Mouse (Mus musculus) spleen, adult 2 months (tissue): Measurements from ENCODE around the gene Slc27a1. TPM values are rescaled to one million over a fixed set of nuclear protein-coding genes. Genes with fewer than 3 reads are reported as not detected.

ENCODE experiments used
- DNase-seq, 2 experiments: peaks; one replicate each; pipeline versions ENCODE4 v3.0.0 to v3.0.0-alpha.2; 2012 to 2021; ENCODE audit warnings: low spot score in 2 of 2, low read depth in 1 of 2
- H3K27ac ChIP-seq: fragments of 200-500 bp; 2 replicates; pipeline ENCODE4 v1.5.1; 2012; ENCODE audit warnings: low read length, inconsistent platforms; ENCODE audit not compliant: insufficient read depth
- H3K27me3 ChIP-seq: fragments of 200-500 bp; 2 replicates; pipeline ENCODE4 v1.6.1; 2012; ENCODE audit warnings: mild to moderate bottlenecking, moderate library complexity, low read length, inconsistent platforms; ENCODE audit not compliant: control insufficient read depth, insufficient read depth
- H3K36me3 ChIP-seq: fragments of 200-500 bp; 2 replicates; pipeline ENCODE4 v1.6.1; 2012; ENCODE audit warnings: mild to moderate bottlenecking, low read length, inconsistent platforms; ENCODE audit not compliant: control insufficient read depth, insufficient read depth
- H3K4me1 ChIP-seq: fragments of 200-500 bp; 2 replicates; pipeline ENCODE4 v1.6.1; 2011; ENCODE audit warnings: inconsistent platforms; ENCODE audit not compliant: control insufficient read depth, insufficient read depth, insufficient read length
- H3K4me3 ChIP-seq: fragments of 200-500 bp; 2 replicates; pipeline ENCODE4 v1.5.1; 2011; ENCODE audit warnings: mild to moderate bottlenecking, inconsistent platforms; ENCODE audit not compliant: insufficient read depth, insufficient read length; ENCODE audit errors: extremely low read depth
- CTCF ChIP-seq: fragments of 200-500 bp; IDR thresholded peaks from 2 replicates; pipeline ENCODE4 v1.5.1; 2011; ENCODE audit warnings: mild to moderate bottlenecking, inconsistent platforms; ENCODE audit not compliant: insufficient read depth, insufficient read length, insufficient replicate concordance; ENCODE audit errors: extremely low read depth
- POLR2A ChIP-seq: fragments of 200-500 bp; IDR thresholded peaks from 2 replicates; pipeline ENCODE4 v1.6.1; 2011; ENCODE audit warnings: low read depth, low read length, inconsistent platforms
- WGBS: fragments of 180-500 bp; shearing (Covaris S2); methylation state at CpG from one replicate; pipeline ENCODE4 v1.1.7; 2018; 5-methylcytosine and 5-hydroxymethylcytosine counted together
- polyA plus RNA-seq: library from polyadenylated mRNA; depleted of rRNA; stranded (reverse); fragments of >200 nt; gene quantifications from 2 replicates; pipeline ENCODE4 v1.2.3, GENCODE M21; 2012; rRNA removed

Gene Slc27a1
- polyA plus RNA-seq, 1 experiment: 47.0 TPM

DNA sequence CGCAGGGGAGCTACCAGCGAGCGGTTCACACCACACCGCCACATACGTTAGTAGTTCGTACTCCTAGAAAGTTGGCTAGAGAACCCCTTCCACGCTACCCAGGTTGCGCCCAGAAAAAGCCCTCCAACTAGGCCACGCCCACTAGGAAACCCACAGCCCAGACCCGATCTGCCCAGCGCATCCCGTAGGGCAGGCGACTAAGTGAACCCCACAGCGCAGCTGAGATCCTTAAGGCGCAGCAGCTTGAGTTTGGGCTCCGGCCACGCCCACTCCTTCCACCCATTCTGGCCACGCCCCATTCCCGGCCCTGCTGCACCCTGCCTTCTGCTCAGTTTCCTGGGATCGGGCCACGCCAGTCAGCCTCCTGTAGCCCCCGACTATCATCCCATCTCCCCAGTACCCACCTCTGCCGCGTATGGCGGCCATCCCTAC is 61.1 kb downstream of the Slc27a1 start:
- Histone ChIP-seq H3K4me3 (peak overlapping the region; percentile 58; the same call in 1 of the 2 replicates), H3K36me3 (0 out of 2 replicates have a peak, but pooled peaks cover 1% of the 10 kb centered on the region), H3K4me1 (peaks cover 29% of the 10 kb centered on the region), H3K27ac (0 out of 2 replicates have a peak overlapping the region, but pooled peaks have one; percentile 17), H3K27me3 (no peaks in the 10 kb centered on the region; the same call in 1 of the 2 replicates)
- peak in 1 of 2 experiments; percentile 50 for DNase-seq
- TF ChIP-seq CTCF (no peak), POLR2A (no peak)
- WGBS: 5% methylated on average over 25 of the region's 25 CpGs

DNA sequence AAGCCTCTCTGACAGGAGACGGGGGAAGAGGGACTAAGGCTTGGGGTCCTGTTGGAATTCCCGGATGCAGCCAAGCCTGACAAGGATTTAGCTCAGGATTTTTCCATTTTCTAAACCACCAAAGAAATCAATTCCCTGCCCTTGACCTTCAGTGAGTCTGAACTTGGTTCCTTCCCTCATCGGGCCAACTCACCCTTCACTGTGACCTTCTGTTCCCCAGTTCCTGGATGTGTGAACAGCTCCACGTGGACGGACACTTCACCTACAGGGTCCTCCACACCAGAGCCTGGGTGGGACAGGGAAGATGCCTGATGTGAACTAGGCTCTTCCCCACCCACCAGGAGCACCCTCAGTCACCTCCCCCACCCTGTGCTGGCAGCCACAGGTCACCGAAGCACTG is 62.1 kb downstream of the Slc27a1 start:
- 71% methylated on average over 6 of the region's 6 CpGs for WGBS

DNA sequence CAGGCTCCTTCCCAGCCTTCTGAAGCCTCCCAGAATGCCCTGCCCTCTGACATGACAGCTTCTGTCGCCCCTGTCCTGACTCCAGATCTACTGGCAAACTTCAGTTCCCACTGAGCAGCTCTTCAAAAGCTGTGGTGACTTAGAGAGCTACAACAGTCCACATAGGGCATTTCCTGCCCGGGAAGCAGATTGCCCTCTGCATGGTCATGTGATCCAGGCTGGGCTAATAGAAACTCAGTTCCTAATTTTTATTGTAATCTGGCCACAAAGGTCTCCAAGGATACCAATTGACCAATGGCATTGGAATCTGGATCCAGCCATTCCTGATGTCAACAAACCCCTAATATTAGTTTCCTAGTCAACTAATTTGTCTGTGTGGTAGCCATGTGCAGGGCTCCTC is 63.2 kb downstream of the Slc27a1 start:
- no peak for TF ChIP-seq CTCF
- no peak for TF ChIP-seq POLR2A
- WGBS: 48% methylated on average over 2 of the region's 2 CpGs
- no peak for DNase-seq
- Histone ChIP-seq H3K27me3 (no peaks in the 10 kb centered on the region; the same call in 1 of the 2 replicates), H3K27ac (no peak overlapping the region), H3K4me1 (peaks cover 26% of the 10 kb centered on the region), H3K36me3 (no peaks in the 10 kb centered on the region), H3K4me3 (no peak overlapping the region)

More for the DNA sequence above, 62.1 kb downstream of the Slc27a1 start:
- no peak for DNase-seq
- Histone ChIP-seq H3K4me3 (no peak overlapping the region), H3K27me3 (no peaks in the 10 kb centered on the region; the same call in 1 of the 2 replicates), H3K4me1 (peaks cover 26% of the 10 kb centered on the region), H3K27ac (no peak overlapping the region), H3K36me3 (0 out of 2 replicates have a peak, but pooled peaks cover 1% of the 10 kb centered on the region)
- TF ChIP-seq POLR2A (no peak), CTCF (no peak)

DNA sequence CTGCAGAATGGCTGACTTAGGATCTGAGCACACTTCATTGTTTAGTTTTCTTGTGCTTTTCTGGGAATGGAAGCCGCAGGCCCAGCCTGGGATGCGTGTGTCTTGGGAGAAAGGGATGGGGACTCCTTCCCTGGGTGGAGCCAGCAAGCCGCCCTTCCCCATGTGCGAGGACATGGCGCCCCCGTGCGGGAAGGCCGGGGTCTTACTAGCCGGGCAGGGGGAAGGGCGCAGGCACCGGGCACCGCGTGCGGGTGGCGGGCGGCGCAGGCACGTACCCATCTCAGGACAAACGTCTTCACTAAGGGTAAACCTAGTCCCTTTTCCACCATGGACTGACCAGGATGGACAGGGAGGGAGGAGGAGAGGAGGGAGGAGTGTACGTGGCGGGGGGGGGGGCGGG is 64.5 kb downstream of the Slc27a1 start:
- peaks cover 20% of the 10 kb centered on the region for H3K4me1 ChIP-seq
- H3K4me3 ChIP-seq: peak overlapping the region; percentile 17; the same call in 1 of the 2 replicates
- WGBS: 3% methylated on average over 19 of the region's 22 CpGs
- no peaks in the 10 kb centered on the region for H3K36me3 ChIP-seq
- H3K27me3 ChIP-seq: no peaks in the 10 kb centered on the region; the same call in 1 of the 2 replicates
- peak; percentile 26 to 81 for DNase-seq
- TF ChIP-seq POLR2A (no peak), CTCF (peak; percentile 85)
- no peak overlapping the region for H3K27ac ChIP-seq

DNA sequence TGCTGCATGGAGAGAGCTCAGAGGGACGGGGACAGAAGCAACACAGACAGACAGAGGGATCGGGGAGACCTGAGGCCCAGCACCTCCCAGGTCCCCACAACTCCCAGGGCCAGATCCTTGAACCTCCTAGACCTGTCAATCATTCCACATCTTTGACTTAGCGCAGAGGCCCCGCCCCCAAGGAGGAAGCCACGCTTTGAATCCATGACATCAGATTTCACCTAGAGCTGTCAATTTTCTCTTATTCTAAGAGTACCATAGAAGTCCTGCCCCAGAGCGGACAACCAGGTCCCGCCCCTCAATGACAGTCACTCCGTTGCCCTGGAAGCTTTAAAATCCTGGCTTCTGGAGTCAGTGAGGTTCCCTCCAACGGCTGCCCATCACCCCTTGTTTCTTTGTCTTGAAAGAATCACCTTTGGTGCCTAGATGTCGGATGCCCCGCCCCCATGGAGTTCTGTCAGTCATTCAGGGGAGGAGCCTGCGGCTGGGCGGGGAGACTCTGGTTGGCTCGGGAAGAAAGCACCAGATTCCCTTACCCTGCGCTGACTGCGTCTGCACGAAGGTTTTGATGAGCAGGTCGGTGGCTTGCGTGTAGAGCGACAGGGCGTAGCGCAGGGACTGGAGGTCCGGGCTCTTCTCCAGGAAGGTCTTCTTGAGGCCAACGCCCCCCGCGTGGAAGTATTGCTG is 65.4 kb downstream of the Slc27a1 start:
- no peak overlapping the region for H3K27ac ChIP-seq
- H3K4me3 ChIP-seq: no peak overlapping the region
- TF ChIP-seq CTCF (no peak), POLR2A (no peak)
- peak in 1 of 2 experiments; percentile 58 for DNase-seq
- H3K27me3 ChIP-seq: no peaks in the 10 kb centered on the region; the same call in 1 of the 2 replicates
- H3K4me1 ChIP-seq: peaks cover 11% of the 10 kb centered on the region
- no peaks in the 10 kb centered on the region for H3K36me3 ChIP-seq
- WGBS: 7% methylated on average over 26 of the region's 26 CpGs

Other genes with a start within 250 kb of the Slc27a1 start
- gene Use1, start 202.0 kb upstream of the Slc27a1 start, polyA plus RNA-seq: 104 and 113 TPM in 2 replicates
- 16.8 and 20.6 TPM in 2 replicates for gene Ocel1, start 197.6 kb upstream of the Slc27a1 start, polyA plus RNA-seq
- gene Nr2f6, start 186.9 kb upstream of the Slc27a1 start, polyA plus RNA-seq: 59.4 and 88.0 TPM in 2 replicates
- gene Ushbp1, start 173.1 kb upstream of the Slc27a1 start, polyA plus RNA-seq: 14.7 and 18.4 TPM in 2 replicates
- 104 and 128 TPM in 2 replicates for gene Babam1, start 172.0 kb upstream of the Slc27a1 start, polyA plus RNA-seq
- gene Ankle1, start 162.9 kb upstream of the Slc27a1 start, polyA plus RNA-seq: 15.0 and 19.4 TPM in 2 replicates
- gene Abhd8, start 105.2 kb upstream of the Slc27a1 start, polyA plus RNA-seq: 55.1 and 75.0 TPM in 2 replicates
- gene Mrpl34, start 103.9 kb upstream of the Slc27a1 start, polyA plus RNA-seq: 46.4 and 69.8 TPM in 2 replicates
- gene Dda1, start 99.7 kb upstream of the Slc27a1 start, polyA plus RNA-seq: 67.8 and 83.4 TPM in 2 replicates
- gene Ano8, start 82.9 kb upstream of the Slc27a1 start, polyA plus RNA-seq: 15.1 and 20.2 TPM in 2 replicates
- 26.3 and 33.3 TPM in 2 replicates for gene Gtpbp3, start 80.8 kb upstream of the Slc27a1 start, polyA plus RNA-seq
- gene Plvap, start 57.1 kb upstream of the Slc27a1 start, polyA plus RNA-seq: 383 and 496 TPM in 2 replicates
- gene Ccdc194, start 43.2 kb upstream of the Slc27a1 start, polyA plus RNA-seq: 0.08 and 0.11 TPM in 2 replicates
- 371 and 457 TPM in 2 replicates for gene Bst2, start 31.4 kb upstream of the Slc27a1 start, polyA plus RNA-seq
- 89.9 and 119 TPM in 2 replicates for gene Mvb12a, start 26.0 kb upstream of the Slc27a1 start, polyA plus RNA-seq
- gene Tmem221, start 10.0 kb upstream of the Slc27a1 start, polyA plus RNA-seq: 8.5 and 8.9 TPM in 2 replicates
- gene Nxnl1, start 2.3 kb upstream of the Slc27a1 start, polyA plus RNA-seq: not detected in 2 replicates
- gene Pgls, start 23.3 kb downstream of the Slc27a1 start, polyA plus RNA-seq: 171 and 224 TPM in 2 replicates
- 115 and 173 TPM in 2 replicates for gene Fam129c, start 28.8 kb downstream of the Slc27a1 start, polyA plus RNA-seq
- 159 and 216 TPM in 2 replicates for gene Colgalt1, start 42.1 kb downstream of the Slc27a1 start, polyA plus RNA-seq
- 0.47 and 0.54 TPM in 2 replicates for gene Unc13a, start 102.9 kb downstream of the Slc27a1 start, polyA plus RNA-seq
- 62.6 and 81.5 TPM in 2 replicates for gene Jak3, start 107.4 kb downstream of the Slc27a1 start, polyA plus RNA-seq
- 52.4 and 70.9 TPM in 2 replicates for gene Insl3, start 120.3 kb downstream of the Slc27a1 start, polyA plus RNA-seq
- gene B3gnt3, start 132.9 kb downstream of the Slc27a1 start, polyA plus RNA-seq: 5.2 and 5.6 TPM in 2 replicates
- 247 and 301 TPM in 2 replicates for gene Fcho1, start 156.8 kb downstream of the Slc27a1 start, polyA plus RNA-seq